ENCODE assay signal across 17 mouse cellular contexts in genomic region chr11:100930611-100931010, GRCm38 (mm10). TPM values are rescaled to one million over a fixed set of nuclear protein-coding genes. Genes with fewer than 3 reads are reported as not detected.
DNase-seq lines count a peak whose midpoint lies in the region; ATAC-seq and TF ChIP-seq lines count a peak whose summit lies in the region.
"Had no signal": no experiment of that assay in that cellular context is flagged by ENCODE, and none has a peak within 500 bp of the region (broad histone marks: within the 10 kb centered on the region; RNA-seq: fewer than 3 reads in every experiment).

No protein-coding gene starts in this region.

- H3ac ChIP-seq in myocyte (ENCODE audit: control insufficient read depth, insufficient read length) = no peak overlapping the region

- WGBS in midbrain, embryonic 11.5 days = 77% methylated on average over 7 of the region's 7 CpGs
- WGBS in midbrain, embryonic 16.5 days = 78% methylated on average over 7 of the region's 7 CpGs

- no peak for TF ChIP-seq POLR2A in myocyte (IDR thresholded peaks at IDR 0.05; ENCODE audit: insufficient read length, low read depth)

- no peak overlapping the region for H3K27ac ChIP-seq in midbrain, embryonic 11.5 days (ENCODE audit: low read depth, low read length)
- no peak overlapping the region for H3K27ac ChIP-seq in midbrain, embryonic 16.5 days (ENCODE audit: low read length)
- H3K27ac ChIP-seq: forebrain, embryonic 15.5 days; hindbrain, embryonic 13.5 days; left cerebral cortex, adult 2 months; limb, embryonic 13.5 days had no signal

- H3K9ac ChIP-seq in midbrain, embryonic 11.5 days (ENCODE audit: low read length) = no peak overlapping the region
- no peak overlapping the region for H3K9ac ChIP-seq in midbrain, embryonic 16.5 days (ENCODE audit: low read depth, low read length)
- H3K9ac ChIP-seq: forebrain, embryonic 15.5 days; hindbrain, embryonic 13.5 days; limb, embryonic 13.5 days had no signal

- H3K36me3 ChIP-seq in midbrain, embryonic 11.5 days (ENCODE audit: control insufficient read depth, insufficient read depth, low read length) = no peaks in the 10 kb centered on the region
- H3K36me3 ChIP-seq in midbrain, embryonic 16.5 days (ENCODE audit: control insufficient read depth, insufficient read depth, low read length) = no peaks in the 10 kb centered on the region
- H3K36me3 ChIP-seq in myocyte (ENCODE audit: control insufficient read depth, insufficient read depth) = no peaks in the 10 kb centered on the region
- H3K36me3 ChIP-seq: forebrain, embryonic 15.5 days; hindbrain, embryonic 13.5 days had no signal

- ATAC-seq in midbrain, embryonic 11.5 days (ENCODE audit: low FRiP score) = no peak
- no peak for ATAC-seq in midbrain, embryonic 16.5 days
- peak; percentile 4; the same call in 1 of the 2 replicates for ATAC-seq in erythroblast, adult 5-6 weeks (replicated peaks; ENCODE audit: low FRiP score, poor library complexity, severe bottlenecking)
- ATAC-seq: forebrain, embryonic 15.5 days had no signal

- intact Hi-C loops in left cerebral cortex, postnatal 14 days (cut with DNase I) = no loop called here

- DNase-seq in adrenal gland, postnatal 14 days = peak; percentile 16
- no peak for DNase-seq in adrenal gland, postnatal 25 days
- DNase-seq in midbrain, embryonic 11.5 days (ENCODE audit: low spot score, missing footprints) = peak; percentile 56
- no peak for DNase-seq in gastrocnemius, adult 8-10 months (ENCODE audit: low spot score in 2 of 2)
- DNase-seq in left cerebral cortex, postnatal 14 days (ENCODE audit: low spot score in 2 of 2) = no peak
- DNase-seq: cerebellum, postnatal 10 days; embryo, embryonic 11 days; heart, adult 2 months; heart, postnatal 10 days; lung, postnatal 10 days had no signal

- H3K79me2 ChIP-seq in myocyte (ENCODE audit: control insufficient read depth, insufficient read depth) = peaks cover 91% of the 10 kb centered on the region

- H3K4me3 ChIP-seq in midbrain, embryonic 11.5 days (ENCODE audit: low read depth, low read length) = no peak overlapping the region
- H3K4me3 ChIP-seq in midbrain, embryonic 16.5 days (ENCODE audit: low read depth, low read length) = no peak overlapping the region
- peak overlapping the region; percentile 8 for H3K4me3 ChIP-seq in myocyte
- H3K4me3 ChIP-seq: forebrain, embryonic 15.5 days; hindbrain, embryonic 13.5 days had no signal

- H3K4me1 ChIP-seq in midbrain, embryonic 11.5 days (ENCODE audit: control insufficient read depth, insufficient read depth, low read length) = no peaks in the 10 kb centered on the region
- no peaks in the 10 kb centered on the region for H3K4me1 ChIP-seq in midbrain, embryonic 16.5 days (ENCODE audit: control insufficient read depth, insufficient read depth, low read length)

- no peak overlapping the region for H3K4me2 ChIP-seq in midbrain, embryonic 11.5 days
- no peak overlapping the region for H3K4me2 ChIP-seq in midbrain, embryonic 16.5 days (ENCODE audit: low read length)
- H3K4me2 ChIP-seq in myocyte (ENCODE audit: low read depth) = no peak overlapping the region
- H3K4me2 ChIP-seq: forebrain, embryonic 15.5 days; hindbrain, embryonic 13.5 days had no signal

- no peaks in the 10 kb centered on the region for H3K27me3 ChIP-seq in midbrain, embryonic 11.5 days (ENCODE audit: control insufficient read depth, insufficient read depth, low read length)
- H3K27me3 ChIP-seq in midbrain, embryonic 16.5 days (ENCODE audit: control insufficient read depth, insufficient read depth, low read depth, low read length) = no peaks in the 10 kb centered on the region
- H3K27me3 ChIP-seq in myocyte (ENCODE audit: control insufficient read depth, insufficient read depth, insufficient read length) = no peaks in the 10 kb centered on the region
- H3K27me3 ChIP-seq: forebrain, embryonic 15.5 days; hindbrain, embryonic 13.5 days; limb, embryonic 13.5 days had no signal

- H3K9me3 ChIP-seq in midbrain, embryonic 11.5 days (ENCODE audit: control insufficient read depth, low read length) = no peaks in the 10 kb centered on the region
- no peaks in the 10 kb centered on the region for H3K9me3 ChIP-seq in midbrain, embryonic 16.5 days (replicated peaks; ENCODE audit: control insufficient read depth, low read length, poor library complexity, severe bottlenecking)
- H3K9me3 ChIP-seq: forebrain, embryonic 15.5 days; hindbrain, embryonic 13.5 days; limb, embryonic 13.5 days had no signal

TF ChIP-seq in myocyte, 11 proteins besides CTCF, POLR2A, EP300 and RAD21:
- no peak for TF ChIP-seq MYOD1 (IDR thresholded peaks at IDR 0.05; ENCODE audit: control insufficient read depth in 1 of 3, insufficient read length in 2 of 3, low read depth in 2 of 3)
- no peak for TF ChIP-seq SRF (IDR thresholded peaks at IDR 0.05; ENCODE audit: control insufficient read depth, insufficient read length, low read depth)
- no peak for TF ChIP-seq TCF3 (IDR thresholded peaks at IDR 0.05; ENCODE audit: insufficient read length, low read depth)
- TF ChIP-seq E2F4 (IDR thresholded peaks at IDR 0.05; ENCODE audit: insufficient read depth) = no peak
- TF ChIP-seq MAX (IDR thresholded peaks at IDR 0.05; ENCODE audit: low read depth) = no peak
- no peak for TF ChIP-seq USF1 (IDR thresholded peaks at IDR 0.05; ENCODE audit: low read depth)
- TF ChIP-seq TCF12 (IDR thresholded peaks at IDR 0.05; ENCODE audit: insufficient read depth, poor library complexity, severe bottlenecking) = no peak
- no peak for TF ChIP-seq REST (IDR thresholded peaks at IDR 0.05; ENCODE audit: insufficient read depth, insufficient read length)
- TF ChIP-seq MYOG (IDR thresholded peaks at IDR 0.05; ENCODE audit: control insufficient read depth in 1 of 3, insufficient read depth in 1 of 3, insufficient read length in 2 of 3, low read depth in 2 of 3) = no peak
- no peak for TF ChIP-seq POLR2AphosphoS2 (IDR thresholded peaks at IDR 0.05; ENCODE audit: insufficient read length, low read depth)

RNA-seq across cellular contexts. Expression of gene Stat3, which starts 8.7 kb away (rescaled TPM):
- 75.1 and 82.4 TPM in 2 replicates for total RNA-seq in adrenal gland, postnatal 14 days (2021)
- 81.5 and 88.6 TPM in 2 replicates for total RNA-seq in adrenal gland, postnatal 25 days (2021)
- 22.8 and 24.0 TPM in 2 replicates for polyA plus RNA-seq in midbrain, embryonic 11.5 days (2014; fragmentation: Nextera tagmentation; extraction: Ambion mirVana)
- polyA plus RNA-seq in midbrain, embryonic 16.5 days (2015; fragmentation: Nextera tagmentation; extraction: Ambion mirVana) = 37.3 and 39.0 TPM in 2 replicates
- 16.7 and 43.4 TPM in 2 replicates for total RNA-seq in erythroblast, adult 5-6 weeks (2015; ENCODE audit: low replicate concordance)
- total RNA-seq in erythroblast, adult 5-6 weeks (2017; ENCODE audit: low replicate concordance) = 37.8 and 51.4 TPM in 2 replicates
- polyA plus RNA-seq in myocyte (2012; fragmentation: generic; extraction: Trizol) = 93.7 TPM
- total RNA-seq in gastrocnemius, adult 8-10 months (2022) = 10 to 100 TPM; 32.9 to 41.1 (median 37.5) TPM
- total RNA-seq in left cerebral cortex, postnatal 14 days (2021) = 10 to 100 TPM; 32.9 to 34.2 TPM

RNA-seq across cellular contexts. Expression of gene Cavin1, which starts 40.1 kb away (rescaled TPM):
- total RNA-seq in adrenal gland, postnatal 14 days (2021) = 290 and 306 TPM in 2 replicates
- 224 and 271 TPM in 2 replicates for total RNA-seq in adrenal gland, postnatal 25 days (2021)
- 12.5 and 14.8 TPM in 2 replicates for polyA plus RNA-seq in midbrain, embryonic 11.5 days (2014; fragmentation: Nextera tagmentation; extraction: Ambion mirVana)
- polyA plus RNA-seq in midbrain, embryonic 16.5 days (2015; fragmentation: Nextera tagmentation; extraction: Ambion mirVana) = 40.0 TPM in 2 replicates
- 0.63 TPM in 1 of 2 replicates, not detected in the other for total RNA-seq in erythroblast, adult 5-6 weeks (2015; ENCODE audit: low replicate concordance)
- total RNA-seq in erythroblast, adult 5-6 weeks (2017; ENCODE audit: low replicate concordance) = 1.1 TPM in 1 of 2 replicates, not detected in the other
- 284 TPM for polyA plus RNA-seq in myocyte (2012; fragmentation: generic; extraction: Trizol)
- total RNA-seq in gastrocnemius, adult 8-10 months (2022) = 100 to 1,000 TPM; 125 to 153 (median 134) TPM
- 10 to 100 TPM; 19.8 to 23.2 TPM for total RNA-seq in left cerebral cortex, postnatal 14 days (2021)

Comparison
In these comparisons a context has a peak if more than half of its experiments do, and no peak if none do; other contexts are left out.
1. DNase-seq: peak in adrenal gland, postnatal 14 days (single experiment) and midbrain, embryonic 11.5 days (single experiment); none in adrenal gland, postnatal 25 days (single experiment), gastrocnemius, adult 8-10 months (0 of 2) and left cerebral cortex, postnatal 14 days (0 of 2).
2. RNA of gene Cavin1, which starts 40.1 kb away (total RNA-seq): 290 to 306 TPM in adrenal gland, postnatal 14 days, 224 to 271 TPM in adrenal gland, postnatal 25 days, 125 to 153 TPM in gastrocnemius, adult 8-10 months and 19.8 to 23.2 TPM in left cerebral cortex, postnatal 14 days; 0.63 to 1.1 TPM in erythroblast, adult 5-6 weeks; every median in the first group is over 4 times any median in the second.